Comparison of ENCODE assay signal across 11 mouse cellular contexts in genomic region chr10:42072758-42073157, GRCm38 (mm10). TPM values are rescaled to one million over a fixed set of nuclear protein-coding genes. Genes with fewer than 3 reads are reported as not detected.
DNase-seq lines count a peak whose midpoint lies in the region; ATAC-seq lines count a peak whose summit lies in the region.
"Had no signal": no experiment of that assay in that cellular context is flagged by ENCODE, and none has a peak within 500 bp of the region (broad histone marks: within the 10 kb centered on the region; RNA-seq: fewer than 3 reads in every experiment).

No protein-coding gene starts in this region.

- no peak overlapping the region for H3K27ac ChIP-seq in midbrain, embryonic 11.5 days (ENCODE audit: low read depth, low read length)
- no peak overlapping the region for H3K27ac ChIP-seq in midbrain, embryonic 13.5 days
- no peak overlapping the region for H3K27ac ChIP-seq in liver, embryonic 15.5 days (replicated peaks)
- H3K27ac ChIP-seq: limb, embryonic 12.5 days; neural tube, embryonic 12.5 days had no signal

- no peak for ATAC-seq in midbrain, embryonic 11.5 days (ENCODE audit: low FRiP score)
- no peak for ATAC-seq in midbrain, embryonic 13.5 days
- no peak for ATAC-seq in liver, embryonic 15.5 days (ENCODE audit: insufficient read depth)

- no peak overlapping the region for H3K4me2 ChIP-seq in midbrain, embryonic 11.5 days
- H3K4me2 ChIP-seq in midbrain, embryonic 13.5 days (replicated peaks): no peak overlapping the region
- peak overlapping the region; percentile 15 for H3K4me2 ChIP-seq in liver, embryonic 15.5 days
- H3K4me2 ChIP-seq: limb, embryonic 12.5 days; neural tube, embryonic 12.5 days had no signal

- no peaks in the 10 kb centered on the region for H3K27me3 ChIP-seq in midbrain, embryonic 11.5 days (ENCODE audit: control insufficient read depth, insufficient read depth, low read length)
- 0 out of 2 replicates have a peak, but pooled peaks cover 10% of the 10 kb centered on the region for H3K27me3 ChIP-seq in midbrain, embryonic 13.5 days
- no peaks in the 10 kb centered on the region for H3K27me3 ChIP-seq in liver, embryonic 15.5 days
- H3K27me3 ChIP-seq: limb, embryonic 12.5 days; neural tube, embryonic 12.5 days had no signal

- H3K9me3 ChIP-seq in midbrain, embryonic 11.5 days (ENCODE audit: control insufficient read depth, low read length): no peaks in the 10 kb centered on the region
- H3K9me3 ChIP-seq in midbrain, embryonic 13.5 days: no peaks in the 10 kb centered on the region
- H3K9me3 ChIP-seq in liver, embryonic 15.5 days (replicated peaks): no peaks in the 10 kb centered on the region
- H3K9me3 ChIP-seq: limb, embryonic 12.5 days; neural tube, embryonic 12.5 days had no signal

- WGBS in midbrain, embryonic 11.5 days: 10% methylated on average over 9 of the region's 9 CpGs
- WGBS in midbrain, embryonic 13.5 days: 7% methylated on average over 9 of the region's 9 CpGs
- WGBS in liver, embryonic 15.5 days (ENCODE audit: insufficient replicate concordance): 18% methylated on average over 9 of the region's 9 CpGs

- intact Hi-C loops in gastrocnemius, postnatal 36 days (cut with DNase I): loop anchor here (5.0 kb wide), 1 partner anchor 220 kb away; no protein-coding TSS in a partner anchor

- H3K9ac ChIP-seq in midbrain, embryonic 11.5 days (ENCODE audit: low read length): no peak overlapping the region
- H3K9ac ChIP-seq in midbrain, embryonic 13.5 days (replicated peaks): no peak overlapping the region
- no peak overlapping the region for H3K9ac ChIP-seq in liver, embryonic 15.5 days
- H3K9ac ChIP-seq: limb, embryonic 12.5 days; neural tube, embryonic 12.5 days had no signal

- no peaks in the 10 kb centered on the region for H3K36me3 ChIP-seq in midbrain, embryonic 11.5 days (ENCODE audit: control insufficient read depth, insufficient read depth, low read length)
- no peaks in the 10 kb centered on the region for H3K36me3 ChIP-seq in midbrain, embryonic 13.5 days
- H3K36me3 ChIP-seq in liver, embryonic 15.5 days (replicated peaks): no peaks in the 10 kb centered on the region
- H3K36me3 ChIP-seq: limb, embryonic 12.5 days; neural tube, embryonic 12.5 days had no signal

- peak; percentile 51 for DNase-seq in embryo, embryonic 10 days (ENCODE audit: low spot score)
- no peak for DNase-seq in embryo, embryonic 9.5 days (ENCODE audit: extremely low spot score)
- peak; percentile 89 for DNase-seq in midbrain, embryonic 11.5 days (ENCODE audit: low spot score, missing footprints)
- DNase-seq in testis, postnatal 10 days (ENCODE audit: low spot score): peak; percentile 64
- DNase-seq in gastrocnemius, postnatal 36 days: no peak
- DNase-seq in B cell, adult 2 months: no peak
- DNase-seq: cerebellum, adult 2 months had no signal

- H3K4me3 ChIP-seq in midbrain, embryonic 11.5 days (ENCODE audit: low read depth, low read length): no peak overlapping the region
- no peak overlapping the region for H3K4me3 ChIP-seq in midbrain, embryonic 13.5 days (replicated peaks)
- H3K4me3 ChIP-seq in liver, embryonic 15.5 days (replicated peaks): no peak overlapping the region
- H3K4me3 ChIP-seq: limb, embryonic 12.5 days; neural tube, embryonic 12.5 days had no signal

- H3K4me1 ChIP-seq in midbrain, embryonic 11.5 days (ENCODE audit: control insufficient read depth, insufficient read depth, low read length): peaks cover 17% of the 10 kb centered on the region
- H3K4me1 ChIP-seq in midbrain, embryonic 13.5 days (replicated peaks): peaks cover 23% of the 10 kb centered on the region
- H3K4me1 ChIP-seq in liver, embryonic 15.5 days (replicated peaks): peaks cover 49% of the 10 kb centered on the region

RNA-seq across cellular contexts. Expression of gene Armc2, which starts 54.5 kb away (rescaled TPM):
- polyA plus RNA-seq in midbrain, embryonic 11.5 days (2014; fragmentation: Nextera tagmentation; extraction: Ambion mirVana): 2.4 and 3.8 TPM in 2 replicates
- polyA plus RNA-seq in midbrain, embryonic 13.5 days (2015; fragmentation: Nextera tagmentation; extraction: Ambion mirVana): 5.5 and 6.8 TPM in 2 replicates
- 0.06 and 0.08 TPM in 2 replicates for polyA plus RNA-seq in liver, embryonic 15.5 days (2015; fragmentation: Nextera tagmentation; extraction: Ambion mirVana)
- total RNA-seq in gastrocnemius, postnatal 36 days (2021): under 1 TPM; 0.10 to 0.51 TPM

Comparison
In these comparisons a context has a peak if more than half of its experiments do, and no peak if none do; other contexts are left out.
1. DNase-seq: peak in embryo, embryonic 10 days (single experiment), midbrain, embryonic 11.5 days (single experiment) and testis, postnatal 10 days (single experiment); none in embryo, embryonic 9.5 days (single experiment), gastrocnemius, postnatal 36 days (0 of 2) and B cell, adult 2 months (0 of 2).